ENCODE assay signal across 8 mouse cellular contexts in genomic region chr1:135374175-135374867, GRCm38 (mm10). TPM values are rescaled to one million over a fixed set of nuclear protein-coding genes. Genes with fewer than 3 reads are reported as not detected.
DNase-seq lines count a peak whose midpoint lies in the region; ATAC-seq and TF ChIP-seq lines count a peak whose summit lies in the region.

No protein-coding gene starts in this region.

- H3K4me3 ChIP-seq in heart, embryonic 11.5 days (ENCODE audit: low read depth, low read length) = peak overlapping the region; percentile 60
- peak overlapping the region; percentile 82 for H3K4me3 ChIP-seq in forebrain, embryonic 10.5 days
- H3K4me3 ChIP-seq in midbrain, embryonic 10.5 days = peak overlapping the region; percentile 74

- 0 out of 2 replicates have a peak, but pooled peaks cover 4% of the 10 kb centered on the region for H3K27me3 ChIP-seq in heart, embryonic 11.5 days (ENCODE audit: control insufficient read depth, insufficient read depth, low read length)
- no peaks in the 10 kb centered on the region for H3K27me3 ChIP-seq in Patski
- peaks cover 10% of the 10 kb centered on the region for H3K27me3 ChIP-seq in forebrain, embryonic 10.5 days (ENCODE audit: poor library complexity, severe bottlenecking)
- H3K27me3 ChIP-seq in midbrain, embryonic 10.5 days (ENCODE audit: low read depth, poor library complexity, severe bottlenecking) = peaks cover 9% of the 10 kb centered on the region

- H3K36me3 ChIP-seq in heart, embryonic 11.5 days (ENCODE audit: control insufficient read depth, insufficient read depth, low read length) = no peaks in the 10 kb centered on the region
- H3K36me3 ChIP-seq in forebrain, embryonic 10.5 days (replicated peaks) = peaks cover 22% of the 10 kb centered on the region
- peaks cover 15% of the 10 kb centered on the region for H3K36me3 ChIP-seq in midbrain, embryonic 10.5 days

- CTCF ChIA-PET in Patski (lab: Charles Lee) = interaction anchor here (1.1 kb wide), 1 partner anchor 25 kb away, joined by 4 read pairs; no protein-coding TSS in a partner anchor

- ATAC-seq in heart, embryonic 11.5 days (replicated peaks; ENCODE audit: insufficient number of reproducible peaks, low FRiP score, low TSS enrichment) = no peak
- peak; percentile 40 for ATAC-seq in Patski

- WGBS in heart, embryonic 11.5 days (ENCODE audit: insufficient replicate concordance) = 1% methylated on average over 19 of the region's 19 CpGs
- WGBS in forebrain, embryonic 10.5 days = 2% methylated on average over 19 of the region's 19 CpGs
- 2% methylated on average over 19 of the region's 19 CpGs for WGBS in midbrain, embryonic 10.5 days

- peak overlapping the region; percentile 84 for H3K9ac ChIP-seq in heart, embryonic 11.5 days (ENCODE audit: low read depth, low read length)

- POLR2A ChIA-PET in Patski (lab: Charles Lee) = interaction anchor here (0.9 to 1.6 kb wide), 5 partner anchors 15 to 202 kb away, joined by 3 to 6 read pairs (median 3); partner anchors contain the start of gene Ipo9

- TF ChIP-seq CTCF in Patski (IDR thresholded peaks at IDR 0.05) = no peak

- no peaks in the 10 kb centered on the region for H3K9me3 ChIP-seq in heart, embryonic 11.5 days (replicated peaks; ENCODE audit: control insufficient read depth, low read length)
- H3K9me3 ChIP-seq in forebrain, embryonic 10.5 days = no peaks in the 10 kb centered on the region
- H3K9me3 ChIP-seq in midbrain, embryonic 10.5 days (replicated peaks) = no peaks in the 10 kb centered on the region

- in situ Hi-C loops in Patski (cut with MboI; ENCODE audit: low pct_unique_long_range_greater_than_20kb) = no loop called here

- H3K4me2 ChIP-seq in heart, embryonic 11.5 days = peak overlapping the region; percentile 98

- H3K4me1 ChIP-seq in heart, embryonic 11.5 days (ENCODE audit: control insufficient read depth, insufficient read depth, low read length) = peaks cover 30% of the 10 kb centered on the region
- peaks cover 39% of the 10 kb centered on the region for H3K4me1 ChIP-seq in forebrain, embryonic 10.5 days
- peaks cover 42% of the 10 kb centered on the region for H3K4me1 ChIP-seq in midbrain, embryonic 10.5 days

- DNase-seq in heart, adult 9 months (ENCODE audit: low spot score in 2 of 2) = no peak
- peak; percentile 17 for DNase-seq in Patski (ENCODE audit: low read depth, low spot score)
- peak; percentile 55 for DNase-seq in forebrain, embryonic 10.5 days (ENCODE audit: extremely low spot score, low spot score)
- DNase-seq in kidney, adult 18-20 months = peak; percentile 44
- DNase-seq in midbrain, embryonic 10.5 days (ENCODE audit: low spot score) = no peak
- no peak for DNase-seq in frontal cortex, postnatal 14 days (ENCODE audit: low spot score in 2 of 2)
- no peak for DNase-seq in spleen, adult 18-20 months

- 0 out of 2 replicates have a peak overlapping the region, but pooled peaks have one; percentile 22 for H3K27ac ChIP-seq in heart, embryonic 11.5 days (ENCODE audit: low read depth, low read length)
- peak overlapping the region; percentile 98 for H3K27ac ChIP-seq in forebrain, embryonic 10.5 days
- peak overlapping the region; percentile 97 for H3K27ac ChIP-seq in midbrain, embryonic 10.5 days (replicated peaks)

RNA-seq across cellular contexts. Expression of gene Shisa4, which starts 0.7 kb away (rescaled TPM):
- 25.6 and 27.0 TPM in 2 replicates for polyA plus RNA-seq in heart, embryonic 11.5 days (2014; fragmentation: Nextera tagmentation; extraction: Ambion mirVana)
- polyA plus RNA-seq in Patski (2021) = 80.9 TPM
- polyA plus RNA-seq in forebrain, embryonic 10.5 days (2016; fragmentation: Nextera tagmentation; extraction: Ambion mirVana) = 60.5 and 62.4 TPM in 2 replicates
- polyA plus RNA-seq in midbrain, embryonic 10.5 days (2016; fragmentation: Nextera tagmentation; extraction: Ambion mirVana) = 66.3 and 81.3 TPM in 2 replicates

RNA-seq across cellular contexts. Expression of gene Lmod1, which starts 49.7 kb away (rescaled TPM):
- polyA plus RNA-seq in heart, embryonic 11.5 days (2014; fragmentation: Nextera tagmentation; extraction: Ambion mirVana) = 1.5 and 2.0 TPM in 2 replicates
- polyA plus RNA-seq in Patski (2021) = 2.1 TPM
- polyA plus RNA-seq in forebrain, embryonic 10.5 days (2016; fragmentation: Nextera tagmentation; extraction: Ambion mirVana) = 0.36 and 0.41 TPM in 2 replicates
- polyA plus RNA-seq in midbrain, embryonic 10.5 days (2016; fragmentation: Nextera tagmentation; extraction: Ambion mirVana) = 0.46 and 0.62 TPM in 2 replicates

RNA-seq across cellular contexts. Expression of gene Ipo9, which starts 56.0 kb away (rescaled TPM):
- polyA plus RNA-seq in heart, embryonic 11.5 days (2014; fragmentation: Nextera tagmentation; extraction: Ambion mirVana) = 111 and 132 TPM in 2 replicates
- 97.1 TPM for polyA plus RNA-seq in Patski (2021)
- 193 and 203 TPM in 2 replicates for polyA plus RNA-seq in forebrain, embryonic 10.5 days (2016; fragmentation: Nextera tagmentation; extraction: Ambion mirVana)
- 179 and 191 TPM in 2 replicates for polyA plus RNA-seq in midbrain, embryonic 10.5 days (2016; fragmentation: Nextera tagmentation; extraction: Ambion mirVana)

Comparison
In these comparisons a context has a peak if more than half of its experiments do, and no peak if none do; other contexts are left out.
1. H3K27ac ChIP-seq: peak in every context shown above with its lines; median percentile 98 in forebrain, embryonic 10.5 days; 97 in midbrain, embryonic 10.5 days; 22 in heart, embryonic 11.5 days.
2. DNase-seq: peak in Patski (single experiment), forebrain, embryonic 10.5 days (single experiment) and kidney, adult 18-20 months (single experiment); none in heart, adult 9 months (0 of 2), midbrain, embryonic 10.5 days (single experiment), frontal cortex, postnatal 14 days (0 of 2) and spleen, adult 18-20 months (0 of 2).
3. Peak in every context shown above with its lines, with median percentiles within 50 percentile points of each other: H3K4me3 ChIP-seq.